Mouse (Mus musculus) G1E (cell line): Measurements from ENCODE around the gene 9430097D07Rik. TPM values are rescaled to one million over a fixed set of nuclear protein-coding genes. Genes with fewer than 3 reads are reported as not detected.

Experiments used
- ATAC-seq: 2 replicates; pipeline ENCODE4 v1.8.0; 2016; ENCODE audit warnings: mild to moderate bottlenecking; ENCODE audit not compliant: insufficient number of reproducible peaks, poor library complexity, low FRiP score, severe bottlenecking; ENCODE audit errors: extremely low read depth
- DNase-seq: peaks from one replicate; pipeline ENCODE4 v3.0.0; 2012; ENCODE audit warnings: low spot score
- H3K27me3 ChIP-seq: 2 replicates; pipeline ENCODE4 v1.6.1; 2012; ENCODE audit warnings: mild to moderate bottlenecking, low read length, inconsistent platforms; ENCODE audit not compliant: insufficient read depth
- H3K36me3 ChIP-seq: replicated peaks from 2 replicates; pipeline ENCODE3; 2012; ENCODE audit warnings: mild to moderate bottlenecking, inconsistent platforms
- H3K4me1 ChIP-seq: 2 replicates; pipeline ENCODE4 v1.6.1; 2012; ENCODE audit warnings: low read depth, low read length, inconsistent platforms, mixed read lengths; ENCODE audit not compliant: insufficient read depth
- H3K4me3 ChIP-seq: 2 replicates; pipeline ENCODE4 v1.5.1; 2012; ENCODE audit warnings: low read depth, mild to moderate bottlenecking, inconsistent platforms, low read length, moderate library complexity, mixed read lengths
- H3K9me3 ChIP-seq: replicated peaks from 2 replicates; pipeline ENCODE4 v1.6.1; 2012; ENCODE audit warnings: inconsistent platforms
- CTCF ChIP-seq: IDR thresholded peaks from 2 replicates; pipeline ENCODE4 v1.5.1; 2012; ENCODE audit warnings: low read depth, low read length, inconsistent platforms, mixed read lengths
- GATA1 ChIP-seq: IDR thresholded peaks from 2 replicates; pipeline ENCODE4 v1.6.1; 2012; ENCODE audit warnings: borderline replicate concordance, low read length, inconsistent platforms, mixed read lengths
- GATA2 ChIP-seq: IDR thresholded peaks from 2 replicates; pipeline ENCODE4 v1.6.1; 2012; ENCODE audit warnings: low read depth, low read length, inconsistent platforms, borderline replicate concordance
- POLR2AphosphoS5 ChIP-seq: IDR thresholded peaks from 2 replicates; pipeline ENCODE4 v1.6.1; 2012; ENCODE audit warnings: low read depth, low read length, inconsistent platforms; ENCODE audit not compliant: insufficient replicate concordance
- TAL1 ChIP-seq: conservative IDR thresholded peaks from 2 replicates; pipeline ENCODE4 v1.6.1; 2012; ENCODE audit warnings: low read depth, low read length, inconsistent platforms, mixed read lengths
- polyA plus RNA-seq: library from polyadenylated mRNA; stranded (reverse); fragments of >175 nt; gene quantifications from 2 replicates; pipeline ENCODE4 v1.2.3, GENCODE M21; 2012
- total RNA-seq, 2 experiments: library from RNA; stranded (forward) in 1 of 2; stranded (reverse) in 1 of 2; fragments of 200-1000 nt in 1 of 2; fragments of >200 nt in 1 of 2; fragmentation: Nextera tagmentation in 1 of 2; gene quantifications; 2 replicates each; pipeline ENCODE4 v1.2.3; 2014 to 2017

Gene 9430097D07Rik
- total and polyA plus RNA-seq, 3 experiments, result 0.11 TPM; not detected in 2

DNA sequence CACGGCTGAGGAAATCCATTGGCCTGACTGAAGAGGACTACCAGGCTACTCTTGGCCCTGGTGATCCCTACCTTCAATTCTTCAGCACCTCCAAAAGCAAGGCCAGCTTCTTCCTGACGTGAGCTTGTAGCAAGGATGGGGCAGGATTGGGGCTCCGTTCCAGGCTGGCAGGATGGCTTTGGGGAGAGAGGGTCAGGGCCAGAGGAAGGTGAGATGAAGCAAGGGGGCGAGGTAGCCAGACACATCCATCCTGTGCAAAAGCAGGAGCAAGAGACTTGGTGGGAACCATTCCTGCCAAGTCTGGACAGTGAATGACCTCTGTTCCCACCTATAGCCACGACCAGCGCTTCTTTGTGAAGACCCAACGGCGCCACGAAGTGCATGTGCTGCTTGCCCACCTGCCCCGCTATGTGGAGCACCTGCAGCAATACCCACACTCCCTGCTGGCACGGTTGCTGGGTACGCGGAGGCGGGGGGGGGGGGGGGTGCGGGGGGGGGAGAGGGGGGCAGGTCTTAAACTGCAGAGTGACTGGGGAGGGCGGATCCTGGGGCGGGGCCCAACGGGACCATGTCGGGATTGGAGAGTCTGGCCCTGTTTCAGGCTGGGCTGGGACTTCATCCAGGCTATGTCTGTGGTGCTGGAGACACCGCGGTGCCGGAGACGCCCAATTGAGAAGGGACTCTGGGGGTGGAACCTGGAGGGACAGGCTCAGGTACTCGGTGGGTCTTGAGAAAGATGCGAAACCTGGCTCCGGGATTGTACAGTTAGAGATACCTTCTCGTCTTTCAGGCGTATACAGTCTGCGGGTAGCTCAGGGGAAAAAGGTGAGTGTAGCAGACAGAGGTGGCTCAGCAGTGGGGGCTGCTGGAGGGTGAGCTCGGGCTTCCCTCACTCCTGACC lies 2.9 kb upstream of the 9430097D07Rik start:
- ATAC-seq, result no peak
- Histone ChIP-seq H3K4me3 (no peak overlapping the region), H3K4me1 (peaks cover 17% of the 10 kb centered on the region), H3K9me3 (no peaks in the 10 kb centered on the region), H3K27me3 (peaks cover 52% of the 10 kb centered on the region), H3K36me3 (peaks cover 28% of the 10 kb centered on the region)
- DNase-seq, result no peak
- TF ChIP-seq TAL1 (no peak), GATA2 (no peak), POLR2AphosphoS5 (no peak), CTCF (no peak), GATA1 (no peak)

DNA sequence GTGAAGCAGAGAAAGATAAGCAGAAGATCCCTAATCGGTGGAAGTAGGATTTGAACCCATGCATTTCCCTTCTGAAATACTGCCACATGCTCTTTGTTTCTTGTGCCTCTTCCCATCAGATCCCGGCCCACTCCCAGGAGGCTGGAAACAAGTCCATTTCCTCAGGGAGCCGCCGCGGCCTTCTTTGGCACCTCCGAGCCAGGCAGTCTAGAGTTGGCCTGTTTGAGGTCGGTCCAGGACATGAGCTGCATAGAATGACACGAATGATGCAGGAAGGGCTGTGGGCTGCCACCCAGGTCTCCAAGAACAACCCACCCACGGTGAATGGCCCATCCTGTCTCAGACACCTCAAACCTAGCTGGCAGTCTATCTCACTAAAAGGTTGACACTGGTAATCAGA lies 1.0 kb upstream of the 9430097D07Rik start:
- ATAC-seq (no peak), DNase-seq (no peak)
- Histone ChIP-seq H3K4me3 (no peak overlapping the region), H3K36me3 (peaks cover 46% of the 10 kb centered on the region), H3K4me1 (peaks cover 26% of the 10 kb centered on the region), H3K9me3 (no peaks in the 10 kb centered on the region), H3K27me3 (peaks cover 42% of the 10 kb centered on the region)
- TF ChIP-seq CTCF (no peak), POLR2AphosphoS5 (no peak), GATA1 (no peak), GATA2 (no peak), TAL1 (no peak)

DNA sequence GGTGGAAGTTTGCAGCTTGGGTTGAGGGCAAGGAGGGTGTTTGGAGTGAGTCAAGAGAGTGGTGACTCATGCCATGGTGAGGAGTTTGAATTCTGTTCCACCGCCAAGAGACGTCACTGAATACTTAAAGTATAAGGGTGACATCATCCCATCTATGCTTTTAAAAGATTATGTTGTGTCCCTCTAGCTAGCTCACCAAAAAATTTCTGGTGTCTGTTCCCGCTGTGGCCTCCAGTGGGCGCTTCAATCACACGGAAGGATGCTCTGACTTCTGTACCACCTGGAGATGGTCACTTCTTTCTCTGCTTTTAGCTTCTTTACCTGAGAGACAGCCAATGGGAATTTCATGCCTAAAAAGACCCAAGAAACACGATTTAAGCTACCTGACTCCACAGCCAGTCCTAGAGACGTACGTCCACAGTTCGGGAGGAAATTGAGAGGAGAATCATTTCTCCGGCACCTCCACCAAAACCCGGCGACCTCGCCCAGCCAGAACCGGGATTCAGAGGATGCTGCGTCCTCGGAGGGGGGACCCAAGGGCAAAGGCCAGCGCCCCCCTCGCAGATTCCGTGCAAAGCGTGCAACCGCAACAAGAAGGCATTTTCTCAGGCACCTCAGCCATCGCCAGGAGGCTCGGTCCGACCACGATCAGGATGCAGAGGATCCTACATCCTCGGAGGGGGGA lies 441 bp downstream of the 9430097D07Rik start:
- TF ChIP-seq POLR2AphosphoS5 (no peak), CTCF (peak; percentile 74)
- ATAC-seq, result no peak
- no peaks in the 10 kb centered on the region for H3K9me3 ChIP-seq
- peaks cover 29% of the 10 kb centered on the region for H3K4me1 ChIP-seq
- H3K4me3 ChIP-seq, result no peak overlapping the region
- H3K36me3 ChIP-seq, result peaks cover 46% of the 10 kb centered on the region
- H3K27me3 ChIP-seq, result peaks cover 27% of the 10 kb centered on the region
- DNase-seq, result no peak

DNA sequence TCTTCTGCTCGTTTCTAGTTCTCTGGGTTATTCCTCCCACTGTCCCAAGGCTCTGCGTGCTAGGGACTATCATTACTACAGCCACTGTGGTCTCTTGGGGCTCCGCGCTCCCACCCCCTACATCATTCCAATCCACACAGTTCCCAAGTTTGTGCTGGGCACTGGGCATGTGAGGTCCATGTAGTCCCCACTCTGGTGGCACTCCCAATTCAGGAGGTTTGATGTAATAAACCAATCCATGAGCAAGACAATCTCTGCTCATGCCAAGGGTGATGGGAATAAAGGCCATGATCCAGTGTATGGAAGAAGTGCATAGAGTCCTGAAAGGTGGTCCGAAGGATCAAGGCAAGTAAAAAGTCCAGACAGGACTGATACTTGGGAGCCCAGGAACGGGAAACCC lies 987 bp downstream of the 9430097D07Rik start, which contains the start of gene Pip5kl1:
TSS of gene Pip5kl1 (plus strand) at position 301 of the 400 bp plus-strand sequence.
- Histone ChIP-seq H3K9me3 (no peaks in the 10 kb centered on the region), H3K27me3 (peaks cover 22% of the 10 kb centered on the region), H3K4me3 (no peak within 1 kb of the TSS), H3K36me3 (peaks cover 46% of the 10 kb centered on the region), H3K4me1 (peaks cover 29% of the 10 kb centered on the region)
- DNase-seq (no peak), ATAC-seq (no peak)
- no peak for TF ChIP-seq TAL1
- TF ChIP-seq GATA2, result no peak
- no peak for TF ChIP-seq GATA1
- TF ChIP-seq CTCF, result no peak
- no peak for TF ChIP-seq POLR2AphosphoS5

DNA sequence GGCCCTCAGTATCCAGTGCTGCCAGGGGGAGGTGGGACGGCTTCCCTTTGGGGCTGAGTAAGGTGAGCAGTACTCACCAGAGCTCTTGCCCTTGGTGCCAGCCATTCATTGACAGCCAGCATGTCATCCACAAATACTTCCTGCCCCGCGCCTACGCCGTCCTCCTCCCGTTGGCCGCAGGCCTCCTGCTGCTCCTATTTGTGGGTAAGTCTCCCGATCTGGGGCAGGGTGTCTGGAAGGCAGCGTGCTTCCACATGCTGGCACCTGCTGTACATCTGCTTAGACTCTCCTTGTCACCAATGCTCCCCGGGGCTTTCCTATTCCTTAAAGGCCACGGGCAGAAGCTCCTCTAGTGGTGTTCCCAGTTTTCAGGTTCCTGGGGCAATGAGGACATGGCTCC lies 3.3 kb downstream of the 9430097D07Rik start:
- DNase-seq (no peak), ATAC-seq (no peak)
- H3K9me3 ChIP-seq, result no peaks in the 10 kb centered on the region
- H3K36me3 ChIP-seq, result peaks cover 66% of the 10 kb centered on the region
- peak overlapping the region; percentile 77; the same call in 1 of the 2 replicates for H3K4me3 ChIP-seq
- TF ChIP-seq GATA1 (no peak), POLR2AphosphoS5 (no peak), CTCF (no peak), TAL1 (no peak), GATA2 (no peak)
- H3K27me3 ChIP-seq, result peaks cover 8% of the 10 kb centered on the region; the same call in 1 of the 2 replicates
- H3K4me1 ChIP-seq, result peaks cover 36% of the 10 kb centered on the region

DNA sequence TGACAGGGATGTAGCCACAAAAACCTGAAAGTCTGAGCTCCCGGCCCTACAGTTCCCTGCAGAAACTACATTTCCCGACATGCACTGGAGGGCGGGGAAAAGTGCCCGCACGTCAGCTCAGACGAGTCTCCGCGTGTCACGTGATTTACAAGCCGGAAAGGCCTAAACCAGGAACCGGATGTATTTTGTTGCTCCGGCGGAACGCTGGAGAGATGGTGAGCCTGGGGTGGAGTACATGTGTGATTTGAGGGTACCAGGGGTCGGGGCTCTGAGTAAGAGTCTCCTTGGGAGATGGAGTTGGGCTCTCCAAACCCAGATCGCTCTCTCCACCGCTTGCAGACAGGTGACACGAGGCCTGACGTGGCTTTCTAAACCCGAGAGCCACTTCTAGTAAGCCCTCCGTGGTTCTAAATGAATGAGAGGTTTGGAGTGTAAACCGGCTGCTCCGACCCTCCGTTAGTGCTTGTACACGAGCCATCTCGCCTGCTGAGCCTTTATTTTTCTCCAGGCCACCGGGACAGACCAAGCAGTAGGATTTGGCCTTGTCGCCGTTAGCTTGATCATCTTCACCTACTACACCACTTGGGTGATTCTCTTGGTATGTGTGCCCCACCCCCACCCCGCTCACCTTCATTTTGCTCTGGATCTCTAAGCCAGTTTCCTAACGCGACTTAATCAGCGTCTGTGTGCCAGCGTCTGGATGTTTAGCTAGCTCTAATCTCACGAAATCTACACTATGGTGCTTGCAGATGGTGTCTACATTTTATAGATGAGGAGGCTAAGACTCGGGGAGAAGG lies 4.6 kb downstream of the 9430097D07Rik start, which contains the start of gene Dpm2:
TSS of gene Dpm2 (plus strand) at position 161 of the 797 bp plus-strand sequence.
- Histone ChIP-seq H3K4me1 (peaks cover 44% of the 10 kb centered on the region), H3K36me3 (peaks cover 72% of the 10 kb centered on the region), H3K27me3 (peaks cover 5% of the 10 kb centered on the region; the same call in 1 of the 2 replicates), H3K9me3 (no peaks in the 10 kb centered on the region), H3K4me3 (peak within 1 kb of the TSS; percentile 77)
- DNase-seq (peak; percentile 96), ATAC-seq (peak; percentile 81)
- no peak for TF ChIP-seq POLR2AphosphoS5
- TF ChIP-seq GATA1, result no peak
- no peak for TF ChIP-seq CTCF
- TF ChIP-seq GATA2, result no peak
- no peak for TF ChIP-seq TAL1
